ENCODE assay signal across 8 mouse cellular contexts in the genomic region with DNA sequence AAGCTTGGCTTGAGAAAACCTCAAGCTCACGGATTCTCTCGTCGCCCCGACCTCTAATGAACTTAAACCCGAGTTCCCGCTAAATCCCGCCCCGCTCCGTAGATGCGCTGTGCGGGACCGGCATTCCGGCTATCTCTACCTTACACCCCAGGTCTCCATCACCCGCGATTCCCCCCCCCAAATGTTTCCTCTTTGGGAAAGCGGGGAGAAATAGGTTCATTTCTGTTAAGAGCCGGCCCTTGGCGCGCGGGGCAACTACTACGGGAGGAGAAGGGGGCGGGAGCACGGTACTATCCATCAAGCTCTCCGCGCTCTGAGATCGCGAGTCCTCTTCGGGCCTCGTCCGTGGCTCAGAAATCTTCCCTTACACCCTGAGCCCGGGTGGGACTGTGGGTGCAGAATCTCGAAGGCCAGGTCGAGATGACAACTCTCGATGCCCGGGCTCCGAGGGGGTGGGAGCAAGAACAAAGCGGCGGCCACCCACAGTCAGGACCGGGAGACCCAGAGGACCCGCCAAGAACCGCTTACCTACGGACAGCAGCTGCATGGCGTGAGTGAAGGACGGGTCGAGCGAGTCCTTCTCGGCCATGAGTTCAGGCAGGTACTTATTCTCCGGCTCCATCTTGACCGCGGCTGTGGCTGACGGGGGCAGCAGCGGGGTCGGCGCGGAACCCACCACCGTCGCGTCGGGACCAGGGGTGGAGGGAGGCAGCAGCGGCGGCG. TPM values are rescaled to one million over a fixed set of nuclear protein-coding genes. Genes with fewer than 3 reads are reported as not detected.
DNase-seq lines count a peak whose midpoint lies in the region; ATAC-seq and TF ChIP-seq lines count a peak whose summit lies in the region.

No protein-coding gene starts in this region.

- no peaks in the 10 kb centered on the region for H3K36me3 ChIP-seq in hindbrain, postnatal 0 days (ENCODE audit: insufficient read depth, low read length)

- H3K4me2 ChIP-seq in hindbrain, postnatal 0 days (ENCODE audit: low read depth, low read length) = peak overlapping the region; percentile 81

- no peak for TF ChIP-seq CTCF in gastrocnemius, adult 2 months (IDR thresholded peaks at IDR 0.05)
- no peak for TF ChIP-seq CTCF in hindbrain, postnatal 0 days (IDR thresholded peaks at IDR 0.05; ENCODE audit: low read depth)

- peak overlapping the region; percentile 99 for H3K9ac ChIP-seq in hindbrain, postnatal 0 days (replicated peaks; ENCODE audit: low read length)

- H3K4me1 ChIP-seq in hindbrain, postnatal 0 days (ENCODE audit: insufficient read depth, low read length) = peaks cover 6% of the 10 kb centered on the region; the same call in 1 of the 2 replicates

- H3K4me3 ChIP-seq in gastrocnemius, adult 2 months = peak overlapping the region; percentile 86
- peak overlapping the region; percentile 97 for H3K4me3 ChIP-seq in hindbrain, postnatal 0 days (ENCODE audit: low read length)

- H3K27me3 ChIP-seq in hindbrain, postnatal 0 days (ENCODE audit: insufficient read depth, low read length) = no peaks in the 10 kb centered on the region

- intact Hi-C loops in gastrocnemius, adult 2 months (cut with DNase I) = loop anchor here (5.0 kb wide), 1 partner anchor 81 kb away; no protein-coding TSS in a partner anchor
- intact Hi-C loops in left cerebral cortex, postnatal 25 days (cut with DNase I) = loop anchor here (2.0 kb wide), 1 partner anchor 39 kb away; no protein-coding TSS in a partner anchor

- DNase-seq in ZHBTc4 (ENCODE audit: low read depth, low spot score) = peak; percentile 58
- DNase-seq in gastrocnemius, adult 2 months = peak; percentile 52
- peak; percentile 61 for DNase-seq in hindbrain, postnatal 0 days (ENCODE audit: low spot score)
- peak; percentile 36 to 37 for DNase-seq in left cerebral cortex, postnatal 25 days (ENCODE audit: low spot score in 2 of 2)
- DNase-seq in right cerebral cortex, postnatal 14 days = peak; percentile 45

- ATAC-seq in common myeloid progenitor, adult 5-6 weeks (replicated peaks; ENCODE audit: low read depth, poor library complexity, severe bottlenecking) = peak; percentile 17; the same call in 1 of the 2 replicates
- ATAC-seq in hindbrain, postnatal 0 days = no peak
- ATAC-seq in megakaryocyte progenitor cell, adult 5-6 weeks (replicated peaks; ENCODE audit: poor library complexity) = peak; percentile 16; the same call in 1 of the 2 replicates
- ATAC-seq in inflammation-experienced regulatory T-cells, adult 6 months = no peak

- H3K9me3 ChIP-seq in hindbrain, postnatal 0 days (ENCODE audit: low read length) = no peaks in the 10 kb centered on the region

- peak overlapping the region; percentile 98 for H3K27ac ChIP-seq in gastrocnemius, adult 2 months
- H3K27ac ChIP-seq in hindbrain, postnatal 0 days = peak overlapping the region; percentile 99

- under 1% methylated on average over 62 of the region's 62 CpGs for WGBS in hindbrain, postnatal 0 days

RNA-seq across cellular contexts. Expression of a gene that starts 0.7 kb away (rescaled TPM):
- total RNA-seq in common myeloid progenitor, adult 5-6 weeks (2017) = 102 and 120 TPM in 2 replicates
- 10 to 100 TPM; 24.3 to 27.0 TPM for total RNA-seq in gastrocnemius, adult 2 months (2021)
- 75.1 and 86.2 TPM in 2 replicates for total RNA-seq in hindbrain, postnatal 0 days (2014; rRNA removed)
- polyA plus RNA-seq in hindbrain, postnatal 0 days (2015; fragmentation: Nextera tagmentation; extraction: Ambion mirVana) = 85.7 and 86.5 TPM in 2 replicates
- 10 to 100 TPM; 87.6 to 88.7 TPM for total RNA-seq in left cerebral cortex, postnatal 25 days (2021)
- 104 and 118 TPM in 2 replicates for total RNA-seq in megakaryocyte progenitor cell, adult 5-6 weeks (2015)
- 87.7 and 97.3 TPM in 2 replicates for total RNA-seq in megakaryocyte progenitor cell, adult 5-6 weeks (2017)
- 10 to 100 TPM; 35.0 to 40.3 (median 39.9) TPM for polyA plus RNA-seq in inflammation-experienced regulatory T-cells, adult 6 months (2017; shearing (Covaris generic))

RNA-seq across cellular contexts. Expression of a gene that starts 44.8 kb away (rescaled TPM):
- 7.9 and 9.6 TPM in 2 replicates for total RNA-seq in common myeloid progenitor, adult 5-6 weeks (2017)
- total RNA-seq in gastrocnemius, adult 2 months (2021) = 1 to 10 TPM; 3.1 to 4.4 TPM
- total RNA-seq in hindbrain, postnatal 0 days (2014; rRNA removed) = 23.8 and 25.2 TPM in 2 replicates
- 10.5 and 12.1 TPM in 2 replicates for polyA plus RNA-seq in hindbrain, postnatal 0 days (2015; fragmentation: Nextera tagmentation; extraction: Ambion mirVana)
- total RNA-seq in left cerebral cortex, postnatal 25 days (2021) = 10 to 100 TPM; 13.0 to 13.4 TPM
- total RNA-seq in megakaryocyte progenitor cell, adult 5-6 weeks (2015) = 23.5 and 26.4 TPM in 2 replicates
- 3.0 and 7.3 TPM in 2 replicates for total RNA-seq in megakaryocyte progenitor cell, adult 5-6 weeks (2017)
- 10 to 100 TPM in 2 of 3 experiments, 1 to 10 TPM in 1; 8.3 to 16.1 (median 12.8) TPM for polyA plus RNA-seq in inflammation-experienced regulatory T-cells, adult 6 months (2017; shearing (Covaris generic))

Comparison
In these comparisons a context has a peak if more than half of its experiments do, and no peak if none do; other contexts are left out.
1. ATAC-seq: peak in common myeloid progenitor, adult 5-6 weeks (single experiment) and megakaryocyte progenitor cell, adult 5-6 weeks (single experiment); none in hindbrain, postnatal 0 days (single experiment) and inflammation-experienced regulatory T-cells, adult 6 months (single experiment).
2. Peak in every context shown above with its lines, with median percentiles within 50 percentile points of each other: DNase-seq.